Mouse (Mus musculus): ENCODE measurements at regions not wholly inside any gene's neighbourhood (a gene's known extent, or its start where the extent isn't known, plus 50 kb on each side); places are given as distances from the start of the nearest gene placed in this dataset.

DNA sequence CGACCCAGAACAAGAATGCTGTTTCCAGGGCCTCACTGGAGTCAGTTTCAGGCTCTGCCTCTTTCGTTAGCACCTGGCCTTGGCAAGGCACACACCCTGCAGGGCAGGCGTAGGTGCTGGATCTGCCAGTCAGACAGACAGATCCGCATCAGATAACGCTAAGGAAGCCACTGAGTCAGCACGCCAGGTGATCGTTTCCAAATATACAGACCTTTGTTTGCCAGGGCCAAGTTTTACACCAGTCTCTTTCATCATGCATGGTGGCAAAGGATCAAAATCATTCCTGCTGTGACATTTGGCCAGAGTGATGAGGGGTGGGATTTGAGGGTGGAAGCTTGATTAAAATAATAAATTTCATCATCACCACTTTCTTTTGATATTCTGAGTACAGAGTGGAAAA is 411.0 kb downstream of the Ofcc1 start:
- H3K9me3 ChIP-seq (ENCODE audit: control insufficient read depth, low read length) = no peaks in the 10 kb centered on the region
- DNase-seq (ENCODE audit: low spot score) (no peak), ATAC-seq (replicated peaks; ENCODE audit: low FRiP score, low TSS enrichment, low read depth) (no peak)
- H3K27me3 ChIP-seq (replicated peaks; ENCODE audit: control insufficient read depth, insufficient read depth, low read length) = no peaks in the 10 kb centered on the region
- no peaks in the 10 kb centered on the region for H3K4me1 ChIP-seq (replicated peaks; ENCODE audit: control insufficient read depth, insufficient read depth, low read length)
- 74% methylated on average over 7 of the region's 7 CpGs for WGBS
- H3K36me3 ChIP-seq (ENCODE audit: control insufficient read depth, insufficient read depth, low read length) = no peaks in the 10 kb centered on the region
- no peak overlapping the region for H3K4me3 ChIP-seq (ENCODE audit: low read depth, low read length)
- no peak overlapping the region for H3K4me2 ChIP-seq (ENCODE audit: low read length)
- H3K9ac ChIP-seq (ENCODE audit: low read length) = no peak overlapping the region
- no peak overlapping the region for H3K27ac ChIP-seq (ENCODE audit: low read depth)

DNA sequence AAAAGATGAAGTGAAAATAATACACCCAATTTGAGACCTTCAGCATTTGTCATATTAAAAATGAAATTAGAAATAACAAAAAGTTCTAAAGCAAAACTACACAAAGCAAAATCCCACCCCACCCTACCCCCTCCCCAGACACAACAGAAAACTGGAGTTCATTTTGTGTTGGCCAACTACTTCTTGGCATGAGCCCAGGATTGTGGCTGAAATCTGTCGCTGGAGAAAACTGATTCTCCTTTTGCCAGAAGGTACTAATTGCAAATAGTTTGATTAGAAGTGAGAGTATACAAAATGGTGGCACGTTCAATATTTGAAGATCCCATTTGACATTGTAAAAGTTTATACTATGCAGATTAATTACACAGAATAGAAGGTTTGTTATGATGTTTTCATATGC is 426.0 kb downstream of the Ofcc1 start:
- no peak overlapping the region for H3K27ac ChIP-seq (ENCODE audit: low read depth)
- no peak overlapping the region for H3K4me2 ChIP-seq (ENCODE audit: low read length)
- DNase-seq (ENCODE audit: low spot score) = no peak
- no peaks in the 10 kb centered on the region for H3K9me3 ChIP-seq (ENCODE audit: control insufficient read depth, low read length)
- no peak for ATAC-seq (replicated peaks; ENCODE audit: low FRiP score, low TSS enrichment, low read depth)
- H3K27me3 ChIP-seq (replicated peaks; ENCODE audit: control insufficient read depth, insufficient read depth, low read length) = no peaks in the 10 kb centered on the region
- H3K9ac ChIP-seq (ENCODE audit: low read length) = no peak overlapping the region
- no peaks in the 10 kb centered on the region for H3K36me3 ChIP-seq (ENCODE audit: control insufficient read depth, insufficient read depth, low read length)
- no peak overlapping the region for H3K4me3 ChIP-seq (ENCODE audit: low read depth, low read length)
- H3K4me1 ChIP-seq (replicated peaks; ENCODE audit: control insufficient read depth, insufficient read depth, low read length) = no peaks in the 10 kb centered on the region
- WGBS = 79% methylated on average over 2 of the region's 2 CpGs

DNA sequence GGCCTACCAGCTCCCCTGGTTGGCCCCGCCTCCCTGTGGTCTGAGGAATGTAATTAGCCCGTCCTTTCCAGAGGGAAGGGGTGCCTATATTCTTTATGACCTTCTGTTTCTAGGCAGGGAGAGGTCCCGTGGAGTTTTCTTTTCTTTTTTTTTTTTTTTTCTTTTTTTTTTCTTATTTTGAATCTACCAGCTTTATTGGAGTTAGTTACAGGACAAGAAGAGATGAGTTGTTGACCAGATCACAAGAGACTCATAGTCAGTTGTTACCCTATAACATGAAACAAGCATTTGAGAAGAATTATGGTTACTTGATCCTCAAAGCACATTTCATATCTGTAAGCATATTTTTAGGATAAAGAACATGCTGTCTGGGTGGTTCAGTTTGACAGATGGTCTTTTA is 429.8 kb downstream of the Ofcc1 start:
- Histone ChIP-seq H3K9me3 (ENCODE audit: control insufficient read depth, low read length) (no peaks in the 10 kb centered on the region), H3K27ac (ENCODE audit: low read depth) (no peak overlapping the region), H3K4me1 (replicated peaks; ENCODE audit: control insufficient read depth, insufficient read depth, low read length) (no peaks in the 10 kb centered on the region), H3K4me3 (ENCODE audit: low read depth, low read length) (no peak overlapping the region), H3K9ac (ENCODE audit: low read length) (no peak overlapping the region), H3K4me2 (ENCODE audit: low read length) (no peak overlapping the region), H3K36me3 (ENCODE audit: control insufficient read depth, insufficient read depth, low read length) (no peaks in the 10 kb centered on the region), H3K27me3 (replicated peaks; ENCODE audit: control insufficient read depth, insufficient read depth, low read length) (no peaks in the 10 kb centered on the region)
- WGBS = 64% methylated on average over 3 of the region's 3 CpGs
- DNase-seq (ENCODE audit: low spot score) (no peak), ATAC-seq (replicated peaks; ENCODE audit: low FRiP score, low TSS enrichment, low read depth) (no peak)

DNA sequence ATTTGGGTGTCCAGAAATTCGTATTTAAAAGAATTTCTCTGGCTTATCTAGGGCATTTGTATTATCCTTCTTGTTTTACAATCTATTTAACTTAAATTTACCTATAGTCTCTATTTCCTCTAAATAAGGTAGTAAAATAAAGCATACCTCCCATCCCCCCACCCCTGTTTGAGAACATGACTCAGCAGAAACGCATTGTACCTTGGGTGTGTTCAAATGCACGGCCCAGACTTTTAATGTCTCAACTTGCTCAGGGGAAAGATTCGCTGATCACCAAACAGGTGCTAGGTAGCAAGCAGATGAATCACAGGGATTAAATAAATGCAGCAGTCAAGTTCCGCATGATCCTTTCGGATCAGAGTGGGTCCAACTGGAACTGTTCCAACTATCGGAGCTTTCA is 432.7 kb downstream of the Ofcc1 start:
- no peak overlapping the region for H3K9ac ChIP-seq (ENCODE audit: low read length)
- H3K27me3 ChIP-seq (replicated peaks; ENCODE audit: control insufficient read depth, insufficient read depth, low read length) = no peaks in the 10 kb centered on the region
- DNase-seq (ENCODE audit: low spot score) (no peak), ATAC-seq (replicated peaks; ENCODE audit: low FRiP score, low TSS enrichment, low read depth) (no peak)
- H3K9me3 ChIP-seq (ENCODE audit: control insufficient read depth, low read length) = no peaks in the 10 kb centered on the region
- H3K4me3 ChIP-seq (ENCODE audit: low read depth, low read length) = no peak overlapping the region
- H3K27ac ChIP-seq (ENCODE audit: low read depth) = no peak overlapping the region
- 81% methylated on average over 7 of the region's 7 CpGs for WGBS
- H3K4me2 ChIP-seq (ENCODE audit: low read length) = no peak overlapping the region
- no peaks in the 10 kb centered on the region for H3K36me3 ChIP-seq (ENCODE audit: control insufficient read depth, insufficient read depth, low read length)
- H3K4me1 ChIP-seq (replicated peaks; ENCODE audit: control insufficient read depth, insufficient read depth, low read length) = no peaks in the 10 kb centered on the region

DNA sequence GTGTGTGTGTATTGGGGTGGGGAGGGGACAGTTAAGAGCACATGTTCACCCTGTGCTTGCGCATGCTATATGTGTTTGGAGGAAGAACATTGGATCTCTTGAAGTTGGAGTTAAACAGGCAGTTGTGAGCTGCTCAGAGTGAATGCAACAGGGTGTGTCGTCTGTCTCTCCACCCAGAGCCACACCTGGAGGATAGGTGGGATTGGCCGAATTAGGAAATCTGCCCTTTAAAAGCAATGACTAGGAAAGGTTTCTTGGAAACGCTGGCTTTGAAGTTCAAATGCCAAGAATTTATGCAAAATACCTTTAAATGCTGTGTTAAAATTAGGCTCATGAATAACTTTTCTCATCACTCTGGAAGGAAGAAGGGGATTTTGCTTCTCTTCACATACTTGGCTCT is 436.9 kb downstream of the Ofcc1 start:
- H3K4me2 ChIP-seq (ENCODE audit: low read length) = no peak overlapping the region
- H3K4me3 ChIP-seq (ENCODE audit: low read depth, low read length) = no peak overlapping the region
- no peaks in the 10 kb centered on the region for H3K27me3 ChIP-seq (replicated peaks; ENCODE audit: control insufficient read depth, insufficient read depth, low read length)
- 88% methylated on average over 4 of the region's 4 CpGs for WGBS
- ATAC-seq (replicated peaks; ENCODE audit: low FRiP score, low TSS enrichment, low read depth) = no peak
- H3K27ac ChIP-seq (ENCODE audit: low read depth) = no peak overlapping the region
- H3K4me1 ChIP-seq (replicated peaks; ENCODE audit: control insufficient read depth, insufficient read depth, low read length) = no peaks in the 10 kb centered on the region
- no peaks in the 10 kb centered on the region for H3K9me3 ChIP-seq (ENCODE audit: control insufficient read depth, low read length)
- DNase-seq (ENCODE audit: low spot score) = no peak
- no peak overlapping the region for H3K9ac ChIP-seq (ENCODE audit: low read length)
- no peaks in the 10 kb centered on the region for H3K36me3 ChIP-seq (ENCODE audit: control insufficient read depth, insufficient read depth, low read length)

DNA sequence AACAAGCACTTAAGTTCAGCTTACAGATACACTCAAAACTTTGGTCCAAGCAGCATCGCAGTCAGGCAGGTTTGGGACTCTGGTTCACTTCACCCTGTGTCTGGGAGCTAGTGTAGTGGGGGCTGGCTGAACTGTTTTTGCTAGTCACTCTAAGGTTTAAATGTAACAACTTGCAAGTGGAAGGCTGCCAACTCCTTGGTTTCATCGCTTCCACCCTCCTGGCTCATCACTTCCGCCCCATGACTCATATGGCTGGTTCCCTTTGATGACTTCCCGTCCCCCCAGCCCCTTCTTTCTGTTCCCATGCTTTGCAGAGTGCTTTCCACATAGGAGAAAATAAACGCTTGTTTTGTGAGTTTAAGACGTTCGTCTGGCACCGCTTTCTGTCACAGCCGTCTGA is 438.1 kb downstream of the Ofcc1 start:
- H3K27me3 ChIP-seq (replicated peaks; ENCODE audit: control insufficient read depth, insufficient read depth, low read length) = no peaks in the 10 kb centered on the region
- no peaks in the 10 kb centered on the region for H3K4me1 ChIP-seq (replicated peaks; ENCODE audit: control insufficient read depth, insufficient read depth, low read length)
- H3K36me3 ChIP-seq (ENCODE audit: control insufficient read depth, insufficient read depth, low read length) = no peaks in the 10 kb centered on the region
- WGBS = 54% methylated on average over 9 of the region's 9 CpGs
- ATAC-seq (replicated peaks; ENCODE audit: low FRiP score, low TSS enrichment, low read depth) (no peak), DNase-seq (ENCODE audit: low spot score) (no peak)
- no peaks in the 10 kb centered on the region for H3K9me3 ChIP-seq (ENCODE audit: control insufficient read depth, low read length)
- no peak overlapping the region for H3K4me2 ChIP-seq (ENCODE audit: low read length)
- no peak overlapping the region for H3K27ac ChIP-seq (ENCODE audit: low read depth)
- no peak overlapping the region for H3K4me3 ChIP-seq (ENCODE audit: low read depth, low read length)
- H3K9ac ChIP-seq (ENCODE audit: low read length) = no peak overlapping the region

DNA sequence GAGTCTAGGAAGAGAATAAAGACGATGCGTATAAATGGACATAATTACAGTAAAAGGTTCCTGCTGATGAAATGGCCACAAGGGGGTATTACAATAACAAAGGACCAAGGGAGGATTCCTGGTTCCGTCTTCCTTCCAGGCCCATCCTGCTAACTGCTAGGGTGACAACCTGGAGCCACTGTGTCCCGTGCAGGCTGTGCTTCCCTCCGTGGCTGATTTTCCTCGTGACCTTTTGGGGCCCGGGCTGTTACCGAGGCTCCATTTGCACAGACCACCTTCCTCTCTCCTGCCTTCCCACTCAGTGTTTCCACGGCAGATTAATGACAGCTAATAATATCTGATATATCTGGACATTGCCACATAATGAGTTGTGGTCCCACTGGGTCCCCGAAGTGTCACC is 453.5 kb downstream of the Ofcc1 start:
- Histone ChIP-seq H3K4me1 (replicated peaks; ENCODE audit: control insufficient read depth, insufficient read depth, low read length) (no peaks in the 10 kb centered on the region), H3K4me2 (ENCODE audit: low read length) (no peak overlapping the region), H3K9me3 (ENCODE audit: control insufficient read depth, low read length) (no peaks in the 10 kb centered on the region), H3K4me3 (ENCODE audit: low read depth, low read length) (no peak overlapping the region), H3K27ac (ENCODE audit: low read depth) (no peak overlapping the region), H3K27me3 (replicated peaks; ENCODE audit: control insufficient read depth, insufficient read depth, low read length) (no peaks in the 10 kb centered on the region), H3K9ac (ENCODE audit: low read length) (no peak overlapping the region), H3K36me3 (ENCODE audit: control insufficient read depth, insufficient read depth, low read length) (no peaks in the 10 kb centered on the region)
- 54% methylated on average over 10 of the region's 10 CpGs for WGBS
- no peak for DNase-seq (ENCODE audit: low spot score)
- ATAC-seq (replicated peaks; ENCODE audit: low FRiP score, low TSS enrichment, low read depth) = no peak

DNA sequence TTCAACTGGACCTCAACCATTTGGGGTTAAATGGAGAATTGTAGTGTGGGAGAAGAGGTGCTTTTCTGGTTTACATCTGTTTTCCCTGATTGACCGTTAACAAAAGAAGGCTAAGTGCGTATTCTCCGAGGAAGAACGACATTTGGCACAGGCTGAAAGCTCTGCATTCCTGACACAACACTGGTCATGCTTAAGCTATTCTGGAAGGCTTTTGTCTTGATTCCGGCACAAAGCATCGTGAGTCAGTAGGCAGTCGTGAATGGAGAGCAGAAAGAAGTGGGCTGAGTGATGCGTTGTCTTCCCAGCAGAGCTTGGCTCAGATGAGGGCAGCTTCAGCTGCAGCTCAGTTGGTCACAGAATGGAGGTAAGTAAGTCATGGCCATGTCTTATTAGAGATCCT is 457.0 kb downstream of the Ofcc1 start:
- ATAC-seq (replicated peaks; ENCODE audit: low FRiP score, low TSS enrichment, low read depth) = no peak
- WGBS = 82% methylated on average over 8 of the region's 8 CpGs

DNA sequence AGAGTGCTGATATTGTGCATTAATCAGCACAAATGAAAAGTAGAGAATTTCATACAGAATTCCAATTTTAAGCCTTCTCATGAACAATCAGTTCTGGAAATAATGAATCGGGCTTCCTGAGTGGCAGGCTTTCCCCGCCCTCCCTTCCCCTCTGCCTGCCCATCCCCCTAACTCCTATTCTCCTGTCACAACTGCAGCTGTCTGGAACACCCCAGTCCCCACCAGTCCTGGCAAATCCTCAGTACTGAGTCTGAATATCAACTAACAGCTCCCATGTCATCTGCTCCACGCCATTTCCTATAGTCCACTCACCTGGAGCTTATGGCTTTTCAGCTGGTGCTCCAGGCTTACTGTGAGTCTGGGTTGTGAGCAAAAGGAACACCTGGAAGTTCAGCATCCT is 457.9 kb downstream of the Ofcc1 start:
- no peaks in the 10 kb centered on the region for H3K36me3 ChIP-seq (ENCODE audit: control insufficient read depth, insufficient read depth, low read length)
- 79% methylated on average over 3 of the region's 3 CpGs for WGBS
- no peak overlapping the region for H3K9ac ChIP-seq (ENCODE audit: low read length)
- no peak for DNase-seq (ENCODE audit: low spot score)
- H3K4me3 ChIP-seq (ENCODE audit: low read depth, low read length) = no peak overlapping the region
- H3K27ac ChIP-seq (ENCODE audit: low read depth) = no peak overlapping the region
- H3K4me1 ChIP-seq (replicated peaks; ENCODE audit: control insufficient read depth, insufficient read depth, low read length) = no peaks in the 10 kb centered on the region
- ATAC-seq (replicated peaks; ENCODE audit: low FRiP score, low TSS enrichment, low read depth) = no peak
- H3K4me2 ChIP-seq (ENCODE audit: low read length) = no peak overlapping the region
- no peaks in the 10 kb centered on the region for H3K9me3 ChIP-seq (ENCODE audit: control insufficient read depth, low read length)
- H3K27me3 ChIP-seq (replicated peaks; ENCODE audit: control insufficient read depth, insufficient read depth, low read length) = no peaks in the 10 kb centered on the region

More for the DNA sequence above, 457.0 kb downstream of the Ofcc1 start:
- Histone ChIP-seq H3K9ac (ENCODE audit: low read length) (no peak overlapping the region), H3K36me3 (ENCODE audit: control insufficient read depth, insufficient read depth, low read length) (no peaks in the 10 kb centered on the region), H3K27me3 (replicated peaks; ENCODE audit: control insufficient read depth, insufficient read depth, low read length) (no peaks in the 10 kb centered on the region), H3K4me2 (ENCODE audit: low read length) (no peak overlapping the region), H3K9me3 (ENCODE audit: control insufficient read depth, low read length) (no peaks in the 10 kb centered on the region), H3K27ac (ENCODE audit: low read depth) (no peak overlapping the region), H3K4me1 (replicated peaks; ENCODE audit: control insufficient read depth, insufficient read depth, low read length) (no peaks in the 10 kb centered on the region), H3K4me3 (ENCODE audit: low read depth, low read length) (no peak overlapping the region)
- DNase-seq (ENCODE audit: low spot score) = no peak

Measured in intestine, embryonic 14.5 days (tissue).